Mouse (Mus musculus): ENCODE measurements around the gene Mrps24. TPM values are rescaled to one million over a fixed set of nuclear protein-coding genes. Genes with fewer than 3 reads are reported as not detected.

Gene Mrps24
- polyA plus RNA-seq, 1 experiment from 2014 or later, result 171 TPM

- Histone ChIP-seq H3K4me3 (no peak overlapping the region), H3K36me3 (peaks cover 25% of the 10 kb centered on the region), H3K27me3 (no peaks in the 10 kb centered on the region), H3K4me1 (replicated peaks) (peaks cover 15% of the 10 kb centered on the region), H3K27ac (no peak overlapping the region), H3K4me2 (no peak overlapping the region), H3K9me3 (no peaks in the 10 kb centered on the region), H3K9ac (no peak overlapping the region)
- no peak for ATAC-seq (ENCODE audit: low FRiP score)
- WGBS, result 84% methylated on average over 5 of the region's 5 CpGs
These were observed 13.1 kb downstream of the Mrps24 start for GRCm38 (mm10) chr11:5702271-5702956.

GRCm38 (mm10) chr11:5701821-5702220, 13.7 kb downstream of the Mrps24 start:
- no peak overlapping the region for H3K4me2 ChIP-seq
- no peaks in the 10 kb centered on the region for H3K27me3 ChIP-seq
- H3K4me1 ChIP-seq (replicated peaks), result peaks cover 13% of the 10 kb centered on the region
- H3K4me3 ChIP-seq, result no peak overlapping the region
- ATAC-seq (ENCODE audit: low FRiP score), result no peak
- no peak overlapping the region for H3K27ac ChIP-seq
- no peaks in the 10 kb centered on the region for H3K9me3 ChIP-seq
- H3K36me3 ChIP-seq, result peaks cover 25% of the 10 kb centered on the region
- H3K9ac ChIP-seq, result no peak overlapping the region
- 100% methylated on average over 1 of the region's 1 CpGs for WGBS

- WGBS, result 70% methylated on average over 2 of the region's 2 CpGs
These were observed 14.2 kb downstream of the Mrps24 start for GRCm38 (mm10) chr11:5701300-5701699.

GRCm38 (mm10) chr11:5700808-5701207, 14.7 kb downstream of the Mrps24 start:
- no peaks in the 10 kb centered on the region for H3K27me3 ChIP-seq
- H3K4me1 ChIP-seq (replicated peaks), result peaks cover 3% of the 10 kb centered on the region
- ATAC-seq (ENCODE audit: low FRiP score), result no peak
- H3K36me3 ChIP-seq, result peaks cover 25% of the 10 kb centered on the region
- H3K4me3 ChIP-seq, result no peak overlapping the region
- 94% methylated on average over 7 of the region's 7 CpGs for WGBS
- H3K4me2 ChIP-seq, result no peak overlapping the region
- H3K9me3 ChIP-seq, result no peaks in the 10 kb centered on the region
- H3K9ac ChIP-seq, result no peak overlapping the region
- no peak overlapping the region for H3K27ac ChIP-seq

More at GRCm38 (mm10) chr11:5701300-5701699, 14.2 kb downstream of the Mrps24 start:
- Histone ChIP-seq H3K4me3 (no peak overlapping the region), H3K36me3 (peaks cover 25% of the 10 kb centered on the region), H3K27ac (no peak overlapping the region), H3K9me3 (no peaks in the 10 kb centered on the region), H3K4me1 (replicated peaks) (peaks cover 8% of the 10 kb centered on the region), H3K4me2 (no peak overlapping the region), H3K9ac (no peak overlapping the region), H3K27me3 (no peaks in the 10 kb centered on the region)
- no peak for ATAC-seq (ENCODE audit: low FRiP score)

- Histone ChIP-seq H3K36me3 (no peaks in the 10 kb centered on the region), H3K9me3 (0 out of 2 replicates have a peak, but pooled peaks cover 6% of the 10 kb centered on the region), H3K4me2 (no peak overlapping the region), H3K4me1 (replicated peaks) (no peaks in the 10 kb centered on the region), H3K27me3 (no peaks in the 10 kb centered on the region), H3K4me3 (no peak overlapping the region), H3K27ac (no peak overlapping the region), H3K9ac (no peak overlapping the region)
- 37% methylated on average over 7 of the region's 7 CpGs for WGBS
- no peak for ATAC-seq (ENCODE audit: low FRiP score)
These were observed 23.7 kb downstream of the Mrps24 start for GRCm38 (mm10) chr11:5691775-5692174.

GRCm38 (mm10) chr11:5684283-5684682, 31.2 kb downstream of the Mrps24 start:
- no peak overlapping the region for H3K4me2 ChIP-seq
- no peak for ATAC-seq (ENCODE audit: low FRiP score)
- H3K27ac ChIP-seq, result no peak overlapping the region
- H3K36me3 ChIP-seq, result no peaks in the 10 kb centered on the region
- H3K4me3 ChIP-seq, result no peak overlapping the region
- H3K27me3 ChIP-seq, result no peaks in the 10 kb centered on the region
- H3K9ac ChIP-seq, result no peak overlapping the region
- 40% methylated on average over 7 of the region's 7 CpGs for WGBS
- H3K4me1 ChIP-seq (replicated peaks), result no peaks in the 10 kb centered on the region
- H3K9me3 ChIP-seq, result no peaks in the 10 kb centered on the region

- Histone ChIP-seq H3K4me2 (no peak overlapping the region), H3K36me3 (no peaks in the 10 kb centered on the region), H3K9me3 (no peaks in the 10 kb centered on the region), H3K4me3 (no peak overlapping the region), H3K27ac (no peak overlapping the region), H3K4me1 (replicated peaks) (no peaks in the 10 kb centered on the region), H3K9ac (no peak overlapping the region), H3K27me3 (no peaks in the 10 kb centered on the region)
- WGBS, result 78% methylated on average over 6 of the region's 6 CpGs
- no peak for ATAC-seq (ENCODE audit: low FRiP score)
These were observed 32.9 kb downstream of the Mrps24 start for GRCm38 (mm10) chr11:5682541-5682940.

Other genes with a start within 250 kb of the Mrps24 start
- gene Xbp1, start 195.0 kb downstream of the Mrps24 start, polyA plus RNA-seq (2015; fragmentation: Nextera tagmentation; extraction: Ambion mirVana), result 109 and 122 TPM in 2 replicates
- 12.3 and 12.4 TPM in 2 replicates for gene Ccdc117, start 173.5 kb downstream of the Mrps24 start, polyA plus RNA-seq (2015; fragmentation: Nextera tagmentation; extraction: Ambion mirVana)
- not detected in 2 replicates for gene Ankrd36, start 146.0 kb downstream of the Mrps24 start, polyA plus RNA-seq (2015; fragmentation: Nextera tagmentation; extraction: Ambion mirVana)
- 29.0 and 30.1 TPM in 2 replicates for gene Urgcp, start 46.7 kb upstream of the Mrps24 start, polyA plus RNA-seq (2015; fragmentation: Nextera tagmentation; extraction: Ambion mirVana)
- gene Dbnl, start 72.8 kb upstream of the Mrps24 start, polyA plus RNA-seq (2015; fragmentation: Nextera tagmentation; extraction: Ambion mirVana), result 142 and 149 TPM in 2 replicates
- gene Pgam2, start 88.1 kb upstream of the Mrps24 start, polyA plus RNA-seq (2015; fragmentation: Nextera tagmentation; extraction: Ambion mirVana), result 3.4 and 4.3 TPM in 2 replicates
- 5.3 and 6.6 TPM in 2 replicates for gene Polm, start 122.3 kb upstream of the Mrps24 start, polyA plus RNA-seq (2015; fragmentation: Nextera tagmentation; extraction: Ambion mirVana)
- gene Aebp1, start 146.3 kb upstream of the Mrps24 start, polyA plus RNA-seq (2015; fragmentation: Nextera tagmentation; extraction: Ambion mirVana), result 21.9 and 24.5 TPM in 2 replicates
- 54.3 and 57.0 TPM in 2 replicates for gene Pold2, start 162.6 kb upstream of the Mrps24 start, polyA plus RNA-seq (2015; fragmentation: Nextera tagmentation; extraction: Ambion mirVana)
- gene Myl7, start 183.1 kb upstream of the Mrps24 start, polyA plus RNA-seq (2015; fragmentation: Nextera tagmentation; extraction: Ambion mirVana), result 1.9 and 2.7 TPM in 2 replicates
- gene Gck, start 234.4 kb upstream of the Mrps24 start, polyA plus RNA-seq (2015; fragmentation: Nextera tagmentation; extraction: Ambion mirVana), result 4.2 and 6.1 TPM in 2 replicates
- 76.0 and 78.1 TPM in 2 replicates for gene Ykt6, start 240.0 kb upstream of the Mrps24 start, polyA plus RNA-seq (2015; fragmentation: Nextera tagmentation; extraction: Ambion mirVana)